Mouse (Mus musculus): ENCODE data around the gene Rnf10. TPM values are rescaled to one million over a fixed set of nuclear protein-coding genes. Genes with fewer than 3 reads are reported as not detected.

Rnf10 gene
- total RNA-seq (2023) = 100 to 1,000 TPM; 150 to 169 TPM

GRCm38 (mm10) chr5:115272812-115273548 is at the start of gene Rnf10:
Gene Rnf10 (minus strand): TSS chr5:115272898.

GRCm38 (mm10) chr5:115300792-115301614 is 28.3 kb upstream of the Rnf10 start, which contains the start of gene Dynll1:
Gene Dynll1 (minus strand): TSS chr5:115300999.

GRCm38 (mm10) chr5:115279226-115280049 is 6.7 kb upstream of the Rnf10 start, which contains the start of gene Coq5:
Gene Coq5 (plus strand): TSS chr5:115279666.

GRCm38 (mm10) chr5:115235786-115236263 is 36.9 kb downstream of the Rnf10 start, which contains the start of gene Pop5:
Gene Pop5 (plus strand): TSS chr5:115235836.

GRCm38 (mm10) chr5:115193669-115194625 is 78.8 kb downstream of the Rnf10 start, which contains the start of gene Cabp1:
Gene Cabp1 (minus strand): TSS chr5:115194381.

Other genes starting within 250 kb of the Rnf10 start
- gene Gm10401, start 174.6 kb downstream of the Rnf10 start, total RNA-seq (2023) = not detected
- gene Acads, start 153.6 kb downstream of the Rnf10 start, total RNA-seq (2023) = 10 to 100 TPM; 27.5 to 31.8 TPM
- gene Unc119b, start 137.9 kb downstream of the Rnf10 start, total RNA-seq (2023) = 10 to 100 TPM; 23.3 to 24.0 TPM
- gene Mlec, start 114.7 kb downstream of the Rnf10 start, total RNA-seq (2023) = 10 to 100 TPM; 63.5 to 67.1 TPM
- not detected for gene Cabp1, start 78.5 kb downstream of the Rnf10 start, total RNA-seq (2023)
- 10 to 100 TPM; 26.9 to 31.7 TPM for gene Pop5, start 37.1 kb downstream of the Rnf10 start, total RNA-seq (2023)
- gene Coq5, start 6.8 kb upstream of the Rnf10 start, total RNA-seq (2023) = 10 to 100 TPM; 17.6 to 19.3 TPM
- 100 to 1,000 TPM; 216 to 251 TPM for gene Dynll1, start 28.1 kb upstream of the Rnf10 start, total RNA-seq (2023)
- 10 to 100 TPM; 68.7 to 79.8 TPM for gene Srsf9, start 54.3 kb upstream of the Rnf10 start, total RNA-seq (2023)
- gene Gatc, start 68.3 kb upstream of the Rnf10 start, total RNA-seq (2023) = 10 to 100 TPM; 19.0 to 20.6 TPM
- gene Triap1, start 68.3 kb upstream of the Rnf10 start, total RNA-seq (2023) = 10 to 100 TPM; 25.1 to 28.6 TPM
- 100 to 1,000 TPM; 246 to 260 TPM for gene Cox6a1, start 76.1 kb upstream of the Rnf10 start, total RNA-seq (2023)
- gene Msi1, start 156.7 kb upstream of the Rnf10 start, total RNA-seq (2023) = not detected
- not detected for gene Pla2g1b, start 193.4 kb upstream of the Rnf10 start, total RNA-seq (2023)
- gene Sirt4, start 211.8 kb upstream of the Rnf10 start, total RNA-seq (2023) = 10 to 100 TPM in 1 of 2 experiments, 1 to 10 TPM in 1; 8.0 to 11.5 TPM
- 100 to 1,000 TPM; 227 to 234 TPM for gene Pxn, start 233.8 kb upstream of the Rnf10 start, total RNA-seq (2023)

Data from monocyte, adult 59 days (primary cell).